Mouse (Mus musculus) olfactory bulb, adult 2 months (tissue): Measurements from ENCODE around the gene Rgs7. TPM values are rescaled to one million over a fixed set of nuclear protein-coding genes. Genes with fewer than 3 reads are reported as not detected.

ENCODE experiments used
- H3K27ac ChIP-seq: fragments of 200-500 bp; 2 replicates; pipeline ENCODE4 v1.5.1; 2012; ENCODE audit warnings: low read depth, low read length; ENCODE audit not compliant: insufficient read depth
- H3K4me1 ChIP-seq: fragments of 200-500 bp; 2 replicates; pipeline ENCODE4 v1.6.1; 2012; ENCODE audit warnings: low read length; ENCODE audit not compliant: control insufficient read depth, insufficient read depth
- H3K4me3 ChIP-seq: fragments of 200-500 bp; 2 replicates; pipeline ENCODE4 v1.5.1; 2012; ENCODE audit warnings: mild to moderate bottlenecking, low read depth, low read length, moderate library complexity; ENCODE audit not compliant: insufficient read depth
- CTCF ChIP-seq: fragments of 200-500 bp; IDR thresholded peaks from 2 replicates; pipeline ENCODE4 v1.5.1; 2012; ENCODE audit warnings: low read depth, mild to moderate bottlenecking, low read length, moderate library complexity; ENCODE audit not compliant: insufficient read depth
- POLR2A ChIP-seq: fragments of 200-500 bp; IDR thresholded peaks from 2 replicates; pipeline ENCODE4 v1.6.1; 2012; ENCODE audit warnings: mild to moderate bottlenecking, low read depth, low read length, moderate library complexity; ENCODE audit not compliant: insufficient read depth
- WGBS: fragments of 180-500 bp; shearing (Covaris S2); methylation state at CpG from one replicate; pipeline ENCODE4 v1.1.7; 2018; 5-methylcytosine and 5-hydroxymethylcytosine counted together
- polyA plus RNA-seq: library from polyadenylated mRNA; stranded (reverse); fragments of >200 nt; gene quantifications from 2 replicates; pipeline ENCODE4 v1.2.4, GENCODE M21; 2012; ENCODE audit warnings: low replicate concordance; ENCODE audit not compliant: missing spikeins, insufficient read depth, insufficient read length

Gene Rgs7
- polyA plus RNA-seq, 1 experiment: 416 TPM

DNA sequence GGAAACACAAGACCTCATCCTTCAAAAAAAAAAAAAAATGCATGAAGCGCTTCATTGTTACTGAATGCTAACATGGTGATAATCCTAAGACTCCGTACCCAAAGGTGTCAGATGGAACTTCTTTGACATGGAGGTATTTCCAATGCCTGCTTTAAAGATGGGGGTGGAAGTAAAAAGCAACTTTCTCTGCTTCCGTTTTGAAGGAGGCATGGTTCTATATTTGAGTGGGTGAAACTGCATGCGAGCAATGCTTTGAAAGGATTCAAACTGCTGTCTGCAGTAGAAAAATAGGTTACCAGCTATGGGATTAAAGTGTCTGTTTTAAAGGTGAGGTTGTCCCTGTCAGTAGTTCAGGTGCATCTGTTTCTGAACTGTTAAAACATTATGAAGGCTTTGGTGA, 100.4 kb downstream of the Rgs7 start:
- Histone ChIP-seq H3K27ac (no peak overlapping the region), H3K4me1 (no peaks in the 10 kb centered on the region), H3K4me3 (no peak overlapping the region)
- TF ChIP-seq CTCF (no peak), POLR2A (no peak)
- WGBS: 71% methylated on average over 4 of the region's 4 CpGs

DNA sequence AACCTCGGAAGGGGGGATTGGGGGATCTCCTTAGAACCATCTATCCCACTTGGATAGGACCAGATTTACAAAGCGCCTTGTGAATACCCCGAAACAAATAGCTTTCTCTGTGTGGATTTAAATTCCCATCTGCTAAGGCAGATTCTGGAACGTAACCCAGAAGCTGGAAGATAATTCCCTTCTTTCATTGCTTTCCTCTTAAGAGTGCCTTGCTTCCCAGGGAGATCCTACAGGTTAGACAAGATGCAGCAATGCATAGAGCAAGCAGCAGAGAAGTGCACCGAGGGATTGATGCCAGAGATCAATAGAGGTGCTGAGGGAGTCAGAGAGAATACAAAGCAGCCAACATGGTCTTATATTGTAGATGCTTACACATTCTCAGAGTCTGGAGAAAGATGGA, 103.0 kb downstream of the Rgs7 start:
- WGBS: 79% methylated on average over 5 of the region's 5 CpGs
- no peak overlapping the region for H3K4me3 ChIP-seq
- no peak overlapping the region for H3K27ac ChIP-seq
- TF ChIP-seq POLR2A: no peak
- no peak for TF ChIP-seq CTCF
- no peaks in the 10 kb centered on the region for H3K4me1 ChIP-seq

DNA sequence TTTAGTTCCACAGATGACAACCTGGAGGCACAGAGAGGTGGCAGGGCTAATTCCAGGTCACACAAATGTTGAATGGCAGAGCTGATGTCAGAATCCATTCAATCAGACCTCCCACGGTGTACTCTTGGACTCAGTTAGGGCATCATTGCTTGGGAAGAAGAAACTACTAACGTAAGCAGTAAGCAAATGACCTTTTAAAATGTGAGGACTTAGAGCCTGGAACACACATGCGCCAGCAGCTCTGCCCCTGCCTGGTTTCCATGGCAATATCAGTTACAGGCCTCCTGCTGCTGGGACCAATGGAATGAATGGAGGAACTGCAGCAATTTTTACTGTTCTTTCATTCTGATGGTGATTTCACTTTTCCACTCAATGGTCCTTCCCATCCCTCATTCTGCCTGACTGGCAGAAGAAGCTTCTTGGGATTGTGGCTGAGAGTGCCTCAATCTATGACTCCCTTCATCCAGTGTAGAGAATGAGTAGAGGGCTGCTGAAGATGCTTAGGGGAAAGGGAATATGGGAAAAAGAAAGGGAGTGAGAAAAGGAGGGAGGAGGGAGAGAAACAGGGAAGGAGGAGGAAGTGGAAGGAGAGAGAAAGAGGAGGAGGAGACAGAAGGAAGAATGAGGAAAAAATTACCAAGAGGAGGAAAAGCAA, 106.6 kb downstream of the Rgs7 start:
- TF ChIP-seq CTCF (no peak), POLR2A (no peak)
- Histone ChIP-seq H3K4me3 (no peak overlapping the region), H3K27ac (peak overlapping the region; percentile 43; the same call in 1 of the 2 replicates), H3K4me1 (no peaks in the 10 kb centered on the region)
- 21% methylated on average over 3 of the region's 3 CpGs for WGBS

DNA sequence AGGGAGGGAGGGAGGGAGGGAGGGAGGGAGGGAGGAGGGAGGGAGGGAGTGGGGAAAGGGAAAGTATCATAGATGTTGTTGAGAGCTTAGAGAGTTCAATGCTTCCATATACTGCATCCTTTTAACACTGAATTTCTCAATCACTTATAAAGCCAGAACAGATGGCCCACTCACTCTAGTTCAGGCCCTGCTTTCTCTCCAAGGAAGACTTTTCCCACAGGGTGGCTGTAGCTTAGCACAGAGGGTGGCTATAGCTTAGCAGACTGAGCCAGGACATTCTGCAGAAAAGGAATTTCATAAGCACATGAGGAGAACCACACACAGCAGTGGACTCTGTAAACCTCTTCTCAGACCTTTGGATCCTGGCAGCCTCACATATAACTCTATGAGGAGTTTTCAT, 119.7 kb downstream of the Rgs7 start:
- no peak overlapping the region for H3K4me3 ChIP-seq

DNA sequence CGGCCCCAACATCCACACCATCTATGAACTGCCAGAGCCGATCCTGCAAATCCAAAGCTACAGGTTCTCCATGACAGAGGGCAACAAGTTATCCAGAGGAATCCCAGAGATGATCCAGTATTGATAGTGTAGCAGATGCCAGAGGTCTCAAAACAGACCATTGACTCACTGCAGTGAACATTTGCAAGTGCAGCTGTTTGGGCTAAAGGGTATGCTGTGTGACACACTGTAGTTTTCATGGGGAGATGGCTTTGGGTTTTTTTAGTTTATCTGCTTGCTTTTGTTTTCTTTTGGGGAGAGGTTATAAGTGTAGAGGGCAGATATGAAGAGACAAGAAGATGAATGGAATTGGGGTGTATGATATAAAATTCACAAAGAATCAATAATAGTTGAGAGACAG, 124.2 kb downstream of the Rgs7 start:
- Histone ChIP-seq H3K4me1 (peaks cover 3% of the 10 kb centered on the region), H3K27ac (no peak overlapping the region), H3K4me3 (no peak overlapping the region)
- no peak for TF ChIP-seq POLR2A
- TF ChIP-seq CTCF: no peak
- WGBS: 95% methylated on average over 2 of the region's 2 CpGs

More for the DNA sequence above, 119.7 kb downstream of the Rgs7 start:
- H3K27ac ChIP-seq: no peak overlapping the region
- no peak for TF ChIP-seq POLR2A
- no peak for TF ChIP-seq CTCF
- H3K4me1 ChIP-seq: peaks cover 3% of the 10 kb centered on the region

DNA sequence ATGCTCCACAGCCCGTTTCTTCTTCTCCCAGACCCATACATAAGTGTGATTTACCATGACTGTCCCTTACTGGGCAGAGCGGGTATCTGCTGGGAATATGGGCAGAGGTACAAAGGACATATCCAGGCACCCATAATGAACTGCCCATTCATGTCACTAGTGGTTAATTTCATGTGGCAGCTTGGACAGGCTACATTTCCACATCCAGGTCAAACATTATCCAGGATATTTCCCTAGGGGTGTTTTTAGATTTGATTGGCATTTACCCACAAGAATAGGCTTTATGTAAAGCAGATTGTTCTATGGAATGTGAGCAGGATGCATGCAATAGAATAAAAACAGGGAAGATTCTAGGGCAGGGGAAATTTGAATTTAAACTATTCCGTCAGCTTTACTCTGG, 128.7 kb downstream of the Rgs7 start:
- Histone ChIP-seq H3K4me1 (peaks cover 3% of the 10 kb centered on the region), H3K27ac (no peak overlapping the region), H3K4me3 (no peak overlapping the region)
- 95% methylated on average over 3 of the region's 3 CpGs for WGBS
- TF ChIP-seq POLR2A (no peak), CTCF (no peak)

DNA sequence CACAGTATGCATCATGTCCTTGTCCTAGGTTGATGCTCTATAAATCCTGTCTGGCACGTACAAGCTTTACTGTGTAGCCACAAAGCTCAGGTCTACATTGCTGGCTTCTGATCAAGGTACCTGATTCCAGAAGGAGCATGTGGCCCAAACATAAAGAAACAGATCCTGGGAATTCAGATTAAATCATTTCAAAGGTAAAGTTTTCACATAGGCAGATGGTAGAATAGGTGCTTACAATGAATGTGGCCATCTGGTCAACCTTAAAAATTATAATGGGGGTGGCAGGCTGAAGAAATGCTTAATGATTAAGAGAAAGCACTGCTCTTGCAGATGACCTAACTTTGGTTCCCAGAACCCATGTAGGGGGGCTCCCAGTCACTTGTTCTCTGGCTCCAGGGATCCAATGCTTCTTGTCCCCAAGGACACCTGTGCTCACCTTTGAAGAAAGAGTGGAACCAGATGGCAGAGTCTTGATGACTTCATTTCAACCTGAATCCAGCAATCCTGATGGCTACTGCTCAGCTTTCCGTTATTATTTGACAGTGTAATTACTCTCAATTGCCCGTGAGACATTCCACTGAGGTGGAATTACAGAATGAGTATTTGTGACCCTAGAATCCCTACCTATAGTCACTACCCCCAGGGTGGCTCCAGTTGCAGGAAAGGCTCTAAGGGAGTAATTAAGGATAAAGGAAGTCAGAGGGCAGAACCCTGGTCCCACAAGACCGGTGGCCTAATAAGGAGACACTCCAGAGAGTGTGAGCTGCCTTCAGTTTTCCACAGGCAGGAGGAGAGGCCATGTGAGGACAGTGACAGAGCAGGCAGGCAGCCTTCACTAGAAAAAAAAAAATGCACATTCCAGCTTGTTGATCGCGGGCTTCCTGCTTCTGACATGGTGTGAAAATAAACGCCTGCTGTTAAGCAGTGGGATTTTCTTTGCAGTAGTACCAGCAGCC, 132.6 kb downstream of the Rgs7 start:
- 42% methylated on average over 7 of the region's 7 CpGs for WGBS
- no peak overlapping the region for H3K4me3 ChIP-seq
- TF ChIP-seq CTCF: no peak
- TF ChIP-seq POLR2A: no peak
- H3K4me1 ChIP-seq: no peaks in the 10 kb centered on the region
- H3K27ac ChIP-seq: no peak overlapping the region

DNA sequence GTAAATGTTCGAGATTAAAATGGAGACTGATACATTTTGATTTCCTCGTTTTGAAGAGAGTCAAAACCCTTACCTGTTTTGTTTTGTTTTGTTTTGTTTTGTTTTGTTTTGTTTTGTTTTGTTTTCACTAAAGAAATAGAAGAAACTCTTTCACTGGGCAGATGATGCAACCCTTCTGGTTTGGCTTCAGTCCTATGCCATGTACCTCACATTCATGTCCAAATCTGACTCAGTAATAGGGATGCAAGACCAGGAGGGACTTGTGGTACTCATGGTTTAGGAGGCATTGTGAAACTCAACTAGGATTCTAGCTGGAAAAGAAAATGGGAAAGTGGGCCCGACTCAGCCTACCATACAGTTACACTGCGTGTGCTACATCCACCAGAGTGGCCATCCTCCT, 139.4 kb downstream of the Rgs7 start:
- Histone ChIP-seq H3K27ac (no peak overlapping the region), H3K4me1 (no peaks in the 10 kb centered on the region), H3K4me3 (no peak overlapping the region)
- WGBS: 80% methylated on average over 4 of the region's 4 CpGs
- TF ChIP-seq POLR2A: no peak
- TF ChIP-seq CTCF: no peak

DNA sequence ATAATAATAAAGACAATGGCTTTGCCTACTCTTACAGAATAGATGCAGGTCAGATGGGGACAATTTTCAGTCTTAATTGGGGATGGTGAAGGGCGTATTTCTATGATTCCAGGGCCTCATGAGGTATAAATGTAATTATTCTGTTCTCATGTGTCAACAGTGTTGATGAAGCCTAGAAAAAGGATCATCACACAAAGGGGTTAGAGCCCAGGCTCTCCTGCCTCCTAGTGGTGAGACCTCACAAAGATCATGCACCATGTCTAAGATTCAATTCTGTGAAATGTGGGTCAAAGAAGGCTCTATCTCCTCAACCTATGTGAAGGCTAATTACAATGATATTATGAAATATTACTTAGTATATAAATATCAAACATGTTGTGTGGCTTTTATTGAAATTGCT, 146.1 kb downstream of the Rgs7 start:
- H3K4me1 ChIP-seq: no peaks in the 10 kb centered on the region
- no peak for TF ChIP-seq POLR2A
- TF ChIP-seq CTCF: no peak
- WGBS: 98% methylated on average over 1 of the region's 1 CpGs

More for the DNA sequence above, 146.1 kb downstream of the Rgs7 start:
- Histone ChIP-seq H3K27ac (no peak overlapping the region), H3K4me3 (no peak overlapping the region)
